Mouse (Mus musculus) layer of hippocampus, postnatal 14 days (tissue): ENCODE results near the gene Fam131a. TPM values are rescaled to one million over a fixed set of nuclear protein-coding genes. Genes with fewer than 3 reads are reported as not detected.

Source experiments
- DNase-seq, 2 experiments: peaks; one replicate each; pipeline ENCODE4 v3.0.0; 2021 to 2022; ENCODE audit warnings: low spot score in 2 of 2, mixed read lengths in 1 of 2
- total RNA-seq, 2 experiments: library from RNA; stranded (reverse); gene quantifications; 2 replicates each; pipeline ENCODE4 v1.2.3; 2021

Fam131a gene
- total RNA-seq, 2 experiments from 2014 or later = 432 to 446 TPM

- peak; percentile 67 to 89 for DNase-seq
Measured at GRCm38 (mm10) chr16:20694781-20695180, 1.7 kb downstream of the Fam131a start.

GRCm38 (mm10) chr16:20695622-20696323 lies 2.7 kb downstream of the Fam131a start:
- DNase-seq = peak; percentile 97 to 99

GRCm38 (mm10) chr16:20699266-20699665 lies 6.2 kb downstream of the Fam131a start:
- DNase-seq = no peak

- peak; percentile 11 to 37 for DNase-seq
Measured at GRCm38 (mm10) chr16:20700036-20700435, 7.0 kb downstream of the Fam131a start.

GRCm38 (mm10) chr16:20701316-20701715 lies 8.3 kb downstream of the Fam131a start:
- peak; percentile 15 to 17 for DNase-seq

- peak in 1 of 2 experiments; percentile 8 for DNase-seq
Measured at GRCm38 (mm10) chr16:20701729-20702521, 8.9 kb downstream of the Fam131a start.

GRCm38 (mm10) chr16:20702522-20702893 lies 9.5 kb downstream of the Fam131a start:
- DNase-seq = peak; percentile 69 to 76

- peak; percentile 13 to 17 for DNase-seq
Measured at GRCm38 (mm10) chr16:20703071-20703470, 10.0 kb downstream of the Fam131a start.

- DNase-seq = peak in 1 of 2 experiments; percentile 12
Measured at GRCm38 (mm10) chr16:20703699-20704400, 10.8 kb downstream of the Fam131a start.

- DNase-seq = peak in 1 of 2 experiments; percentile 16
Measured at GRCm38 (mm10) chr16:20705786-20706185, 12.7 kb downstream of the Fam131a start.

- DNase-seq = peak; percentile 45 to 59
Measured at GRCm38 (mm10) chr16:20706407-20707055, 13.5 kb downstream of the Fam131a start.

- DNase-seq = peak in 1 of 2 experiments; percentile 22
Measured at GRCm38 (mm10) chr16:20708220-20708938, 15.3 kb downstream of the Fam131a start.

- peak; percentile 50 for DNase-seq
Measured at GRCm38 (mm10) chr16:20708939-20709734, 16.1 kb downstream of the Fam131a start.

GRCm38 (mm10) chr16:20710370-20710769 lies 17.3 kb downstream of the Fam131a start:
- peak in 1 of 2 experiments; percentile 13 for DNase-seq

GRCm38 (mm10) chr16:20710810-20711209 lies 17.8 kb downstream of the Fam131a start:
- peak in 1 of 2 experiments; percentile 22 for DNase-seq

- peak in 1 of 2 experiments; percentile 13 for DNase-seq
Measured at GRCm38 (mm10) chr16:20712190-20712589, 19.1 kb downstream of the Fam131a start.

- DNase-seq = peak in 1 of 2 experiments; percentile 9
Measured at GRCm38 (mm10) chr16:20712889-20713288, 19.8 kb downstream of the Fam131a start.

GRCm38 (mm10) chr16:20714307-20715080 lies 21.5 kb downstream of the Fam131a start:
- DNase-seq = peak in 1 of 2 experiments; percentile 20

GRCm38 (mm10) chr16:20715161-20715560 lies 22.1 kb downstream of the Fam131a start:
- no peak for DNase-seq
